Mouse (Mus musculus): Measurements from ENCODE around the gene Zfp385b.

DNA sequence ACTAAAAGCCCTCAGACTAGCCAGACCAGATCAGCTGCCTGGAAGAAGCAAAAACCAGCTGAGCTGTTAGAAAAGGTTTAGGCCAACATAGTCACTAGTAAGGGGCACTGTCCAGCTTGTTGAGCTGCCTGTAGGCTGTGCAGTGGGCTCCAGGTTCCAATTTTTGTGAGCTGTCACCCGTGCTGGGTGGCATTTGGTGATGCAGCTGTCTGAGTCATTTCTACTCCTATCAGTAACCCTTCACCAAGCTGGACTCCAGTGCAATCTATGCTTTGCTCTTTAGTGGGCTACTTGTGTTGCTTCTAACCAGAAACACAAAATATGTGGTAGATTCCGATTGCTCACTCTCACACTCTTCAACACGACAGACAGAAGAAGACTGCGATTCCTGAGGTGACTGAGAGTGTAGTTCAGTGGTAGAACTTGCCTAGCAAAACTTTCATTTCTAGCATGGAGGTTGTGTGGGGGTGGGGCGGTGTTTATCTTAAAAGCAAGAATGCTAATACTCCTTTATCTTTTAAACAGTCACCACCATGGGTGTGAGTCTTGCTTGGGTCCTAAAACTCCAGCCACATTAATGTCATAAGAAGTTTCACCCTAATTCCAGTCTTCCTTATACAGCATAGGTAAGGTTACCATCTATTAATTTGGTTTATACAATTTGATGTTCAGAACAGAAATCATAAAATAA, 147.1 kb downstream of the Zfp385b start:
- TF ChIP-seq CTCF (IDR thresholded peaks at IDR 0.05; ENCODE audit: extremely low read depth, insufficient read depth, low read length) (no peak), POLR2A (IDR thresholded peaks at IDR 0.05; ENCODE audit: extremely low read depth, insufficient read depth, low read length) (no peak)

Data from cortical plate, adult 2 months (tissue).